Mouse (Mus musculus) layer of hippocampus, postnatal 25 days (tissue): ENCODE results near the gene Ankrd17. TPM values are rescaled to one million over a fixed set of nuclear protein-coding genes. Genes with fewer than 3 reads are reported as not detected.

Source experiments
- DNase-seq, 2 experiments: peaks; one replicate each; pipeline ENCODE4 v3.0.0; 2022; ENCODE audit warnings: mixed read lengths in 2 of 2, low spot score in 1 of 2; ENCODE audit errors: extremely low spot score in 1 of 2
- total RNA-seq, 2 experiments: library from RNA; stranded (reverse); gene quantifications; 2 replicates each; pipeline ENCODE4 v1.2.3; 2021

The Ankrd17 gene
- 100 to 1,000 TPM in 1 of 2 experiments, 10 to 100 TPM in 1; 95.7 to 110 TPM for total RNA-seq

GRCm38 (mm10) chr5:90366121-90367066 is at the start of gene Ankrd17:
Gene Ankrd17 (minus strand): TSS chr5:90366577.
- DNase-seq, result peak; percentile 78 to 92

GRCm38 (mm10) chr5:90414925-90415295 is 48.5 kb upstream of the Ankrd17 start:
- DNase-seq, result no peak

- no peak for DNase-seq
These were observed 48.0 kb upstream of the Ankrd17 start for GRCm38 (mm10) chr5:90414142-90414924.

- DNase-seq, result peak; percentile 11 to 48
These were observed 38.8 kb upstream of the Ankrd17 start for GRCm38 (mm10) chr5:90405210-90405609.

- DNase-seq, result no peak
These were observed 30.4 kb upstream of the Ankrd17 start for GRCm38 (mm10) chr5:90396817-90397216.

- no peak for DNase-seq
These were observed 27.9 kb upstream of the Ankrd17 start for GRCm38 (mm10) chr5:90394322-90394721.

- DNase-seq, result no peak
These were observed 27.4 kb upstream of the Ankrd17 start for GRCm38 (mm10) chr5:90393764-90394163.

- DNase-seq, result no peak
These were observed 16.7 kb upstream of the Ankrd17 start for GRCm38 (mm10) chr5:90383080-90383479.

- DNase-seq, result no peak
These were observed 15.1 kb upstream of the Ankrd17 start for GRCm38 (mm10) chr5:90381458-90381857.

- DNase-seq, result no peak
These were observed 7.3 kb upstream of the Ankrd17 start for GRCm38 (mm10) chr5:90373708-90374107.

- DNase-seq, result no peak
These were observed 4.0 kb upstream of the Ankrd17 start for GRCm38 (mm10) chr5:90370401-90370800.

GRCm38 (mm10) chr5:90367067-90367303 is 608 bp upstream of the Ankrd17 start, which contains the start of gene Gm9958:
Gene Gm9958 (plus strand): TSS chr5:90367204.
- no peak for DNase-seq

GRCm38 (mm10) chr5:90365141-90365951 is 1.0 kb downstream of the Ankrd17 start:
- peak; percentile 31 to 35 for DNase-seq

- DNase-seq, result peak; percentile 50 to 80
These were observed 1.9 kb downstream of the Ankrd17 start for GRCm38 (mm10) chr5:90364526-90364925.

GRCm38 (mm10) chr5:90355824-90356223 is 10.6 kb downstream of the Ankrd17 start:
- DNase-seq, result no peak

- DNase-seq, result no peak
These were observed 12.6 kb downstream of the Ankrd17 start for GRCm38 (mm10) chr5:90353552-90354317.

- no peak for DNase-seq
These were observed 19.5 kb downstream of the Ankrd17 start for GRCm38 (mm10) chr5:90346877-90347276.

- no peak for DNase-seq
These were observed 25.5 kb downstream of the Ankrd17 start for GRCm38 (mm10) chr5:90340847-90341246.

- no peak for DNase-seq
These were observed 26.4 kb downstream of the Ankrd17 start for GRCm38 (mm10) chr5:90339953-90340343.
